Mouse (Mus musculus): Measurements from ENCODE around the gene 4933402N03Rik.

The 4933402N03Rik gene

DNA sequence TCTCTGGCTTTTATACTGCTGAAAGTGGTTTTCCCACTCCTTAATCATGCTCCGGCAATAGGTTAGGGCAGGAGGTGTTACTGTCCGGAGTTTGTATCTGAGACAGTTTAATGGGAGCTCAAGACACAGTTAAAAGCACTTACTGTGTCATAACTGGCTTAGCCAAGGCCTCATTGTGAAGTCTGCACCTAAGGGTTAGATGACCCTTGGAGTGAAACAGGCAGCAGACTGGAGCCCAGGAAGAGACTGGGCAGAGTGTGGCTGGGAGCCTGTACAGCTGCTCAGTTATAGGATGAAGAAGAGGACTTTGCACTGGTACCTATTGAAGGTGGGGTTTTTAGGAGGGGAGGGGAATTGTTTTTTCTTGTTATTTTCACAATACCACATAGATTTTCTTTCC is at the start of gene 4933402N03Rik:
4933402N03Rik (minus strand) TSS at position 101 of the 400 bp plus-strand sequence.
- DNase-seq, result no peak

DNA sequence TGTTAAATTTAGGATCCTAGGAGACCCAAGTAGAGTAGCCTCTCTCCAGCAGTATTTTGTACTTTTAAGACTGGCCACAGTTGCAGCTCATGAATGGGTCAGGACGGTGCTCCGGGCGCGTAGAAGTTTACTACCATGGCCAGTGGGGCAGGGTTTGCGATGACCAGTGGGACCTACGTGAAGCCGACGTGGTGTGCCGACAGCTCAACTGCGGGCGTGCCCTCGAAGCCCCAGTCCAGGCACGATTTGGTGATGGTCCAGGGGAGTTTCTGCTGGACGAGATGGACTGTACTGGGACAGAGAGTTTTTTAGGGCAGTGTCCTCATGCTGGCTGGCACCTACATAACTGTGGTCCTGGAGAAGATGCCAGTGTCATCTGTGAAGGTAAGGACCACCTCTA is 41.9 kb upstream of the 4933402N03Rik start:
- DNase-seq, result no peak

DNA sequence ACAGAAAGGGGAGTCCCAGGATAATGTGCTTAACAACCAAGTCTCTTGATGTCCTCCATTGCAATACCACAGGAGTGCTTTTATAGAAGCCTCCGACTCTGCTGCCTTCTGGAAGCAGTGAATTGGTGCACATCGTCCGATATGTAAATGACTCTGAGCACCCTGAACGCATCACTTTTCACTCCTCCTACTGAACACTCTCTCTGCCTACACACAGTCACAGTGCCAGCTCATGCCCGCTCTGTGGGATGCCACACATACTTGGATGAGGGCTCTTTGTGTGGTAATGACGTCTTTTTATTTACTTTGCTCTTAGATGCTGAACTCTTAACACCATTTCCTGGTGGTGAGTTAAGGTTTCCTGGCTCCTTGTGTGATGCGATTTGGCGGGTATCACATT is 40.9 kb upstream of the 4933402N03Rik start:
- DNase-seq, result no peak

DNA sequence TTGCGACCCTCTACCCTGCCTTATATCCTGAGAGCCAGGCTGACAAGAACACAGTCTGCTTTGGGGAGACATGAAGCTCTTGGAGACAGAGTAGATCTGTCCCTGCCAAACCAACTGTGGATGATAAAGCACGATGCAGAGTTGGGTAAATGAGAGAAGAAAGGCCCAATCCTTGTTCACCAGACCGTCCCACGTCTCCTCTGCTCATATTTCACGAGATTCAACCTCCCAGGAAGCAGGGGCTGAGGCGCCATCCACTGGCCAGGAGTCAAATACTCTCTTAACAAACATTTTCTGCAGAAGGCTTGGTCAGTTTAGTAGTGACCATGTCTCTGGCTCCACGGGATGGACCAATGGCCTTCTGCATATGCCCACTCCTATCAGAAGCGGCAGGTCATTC is 38.2 kb upstream of the 4933402N03Rik start:
- DNase-seq, result peak; percentile 3

DNA sequence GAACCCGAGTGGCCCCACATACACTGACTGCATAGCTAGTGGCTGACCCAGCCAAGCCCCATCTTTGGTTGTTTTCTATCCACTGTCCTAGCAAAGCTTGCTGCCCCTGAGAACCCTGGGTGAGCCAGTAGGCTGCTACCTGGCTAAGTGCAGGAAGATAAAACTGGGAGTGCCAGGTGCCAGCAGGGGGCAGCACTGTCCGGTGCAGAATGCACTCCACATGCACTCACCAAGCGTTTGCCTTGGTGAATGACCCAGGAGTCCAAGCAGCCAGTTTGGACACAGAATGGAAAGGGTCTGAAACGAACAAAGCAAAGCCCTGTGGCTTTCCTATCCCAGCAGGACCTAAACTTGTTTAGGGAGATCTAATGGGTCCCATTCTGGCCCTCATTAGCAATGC is 36.6 kb upstream of the 4933402N03Rik start:
- peak; percentile 54 for DNase-seq

DNA sequence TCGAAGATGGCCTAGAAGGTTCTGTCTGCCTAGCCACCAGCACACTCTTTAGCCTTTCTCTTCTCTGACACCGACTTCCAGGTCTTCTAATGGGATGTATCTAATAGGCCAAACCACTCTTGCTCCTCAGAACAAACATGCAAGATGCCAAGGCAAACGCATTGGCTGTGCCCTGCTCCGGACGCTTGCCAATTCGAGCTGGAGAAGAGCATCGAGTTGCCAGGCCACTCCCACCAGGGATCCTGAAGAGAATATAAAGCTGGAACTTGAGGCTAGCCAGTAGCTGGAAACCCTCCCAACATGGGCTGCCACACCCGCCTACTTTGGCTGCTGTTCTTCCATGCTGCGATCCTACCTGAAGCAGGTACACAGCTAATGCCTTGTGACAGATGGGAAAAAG is 28.0 kb upstream of the 4933402N03Rik start, which contains the start of gene 5430419D17Rik:
5430419D17Rik (plus strand) TSS at position 282 of the 400 bp plus-strand sequence.
- no peak for DNase-seq

DNA sequence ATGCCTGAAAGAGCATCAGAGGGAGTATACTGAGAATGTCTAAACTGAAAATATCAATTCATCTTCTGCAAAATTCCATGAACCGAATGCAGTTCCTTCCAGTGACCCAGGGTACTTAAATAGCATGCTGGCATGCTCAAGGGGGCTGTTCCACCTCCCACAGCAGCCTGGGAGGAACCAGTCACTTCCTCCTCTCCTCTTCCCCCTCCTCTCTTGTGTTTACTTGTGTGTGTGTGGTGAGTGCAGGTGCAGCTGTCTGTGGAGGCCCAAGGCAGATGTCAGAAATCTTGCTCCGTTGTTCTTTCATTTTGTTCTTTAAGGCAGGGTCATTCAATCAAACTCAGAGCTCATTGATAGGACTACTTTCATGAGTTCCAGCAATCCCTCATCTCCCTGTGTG is 23.0 kb upstream of the 4933402N03Rik start:
- DNase-seq, result no peak

DNA sequence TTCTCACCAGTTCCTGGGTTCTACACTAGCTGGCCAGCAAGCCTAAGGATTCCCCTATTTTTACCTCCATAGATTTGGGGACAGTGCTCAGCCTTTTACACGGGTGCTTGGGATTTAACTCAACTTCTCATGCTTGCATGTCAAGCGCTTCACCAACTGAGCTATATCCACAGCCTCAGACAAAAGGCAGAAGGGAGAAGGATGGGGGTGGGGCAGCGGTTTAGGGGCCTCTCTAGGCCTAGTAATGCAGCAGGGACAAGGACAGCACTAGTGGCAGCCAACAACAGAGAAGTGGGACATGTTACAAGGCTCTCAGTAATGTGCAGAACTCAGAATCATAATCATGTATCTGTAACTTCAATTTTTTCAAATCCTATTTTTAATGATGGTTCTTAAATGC is 21.7 kb upstream of the 4933402N03Rik start:
- DNase-seq, result no peak

DNA sequence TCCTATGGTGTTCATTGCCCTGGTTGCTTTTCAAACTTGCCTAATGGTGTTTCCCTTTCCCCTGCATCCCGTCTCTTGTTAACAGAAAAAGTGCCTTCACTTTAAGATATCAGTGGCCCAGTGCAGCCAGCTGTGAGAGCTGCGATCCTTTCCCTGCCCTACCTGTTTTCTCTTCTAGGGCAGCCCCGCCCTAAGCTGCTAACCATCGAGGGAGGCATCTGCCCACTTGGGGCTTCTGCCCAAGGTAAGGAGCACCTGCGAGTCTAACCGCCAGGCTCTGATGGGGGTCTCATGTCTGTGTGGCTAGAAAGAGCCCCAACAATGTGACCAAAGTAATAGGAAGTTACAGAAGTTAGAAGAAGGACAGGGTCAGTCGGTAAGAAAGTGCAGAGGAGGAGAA is 16.1 kb upstream of the 4933402N03Rik start:
- DNase-seq, result no peak

DNA sequence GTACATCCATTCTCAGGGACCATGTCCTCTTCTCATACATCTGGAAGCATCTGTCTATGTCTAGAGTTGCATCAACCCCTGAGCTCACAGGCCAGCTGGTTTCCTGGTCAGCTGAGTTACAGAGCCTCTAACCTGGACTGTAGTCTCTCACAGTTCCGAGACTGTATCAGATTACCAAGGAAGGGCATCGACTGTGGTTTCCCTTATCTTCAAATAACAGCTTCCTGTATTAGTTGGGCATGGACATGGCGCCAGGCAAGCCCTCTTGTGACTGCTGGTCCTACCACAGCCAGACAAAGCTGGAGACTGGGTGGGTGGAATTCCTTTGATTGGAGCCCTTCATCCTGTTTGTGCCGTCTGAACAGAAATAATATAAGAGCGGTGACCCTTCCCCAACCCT is 6.9 kb upstream of the 4933402N03Rik start:
- no peak for DNase-seq

DNA sequence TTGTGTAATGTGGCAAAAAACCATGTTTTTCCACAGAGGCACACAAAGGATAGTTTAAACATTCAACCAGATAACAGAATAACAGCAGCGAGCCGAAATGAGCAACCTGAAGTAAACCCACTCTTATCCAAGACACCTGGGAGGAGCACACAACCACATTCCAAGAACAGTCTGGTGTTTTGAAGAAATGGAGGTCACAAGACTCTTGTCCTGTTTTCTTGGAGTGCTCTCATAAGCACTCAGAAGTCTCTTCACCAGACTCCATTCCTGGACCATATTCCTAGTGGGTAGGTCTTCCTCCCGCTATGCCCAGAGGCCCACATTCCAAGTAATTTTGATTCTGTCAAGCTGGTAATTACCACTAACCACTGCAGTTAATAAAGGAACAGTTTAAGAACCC is 4.1 kb upstream of the 4933402N03Rik start:
- DNase-seq, result no peak

DNA sequence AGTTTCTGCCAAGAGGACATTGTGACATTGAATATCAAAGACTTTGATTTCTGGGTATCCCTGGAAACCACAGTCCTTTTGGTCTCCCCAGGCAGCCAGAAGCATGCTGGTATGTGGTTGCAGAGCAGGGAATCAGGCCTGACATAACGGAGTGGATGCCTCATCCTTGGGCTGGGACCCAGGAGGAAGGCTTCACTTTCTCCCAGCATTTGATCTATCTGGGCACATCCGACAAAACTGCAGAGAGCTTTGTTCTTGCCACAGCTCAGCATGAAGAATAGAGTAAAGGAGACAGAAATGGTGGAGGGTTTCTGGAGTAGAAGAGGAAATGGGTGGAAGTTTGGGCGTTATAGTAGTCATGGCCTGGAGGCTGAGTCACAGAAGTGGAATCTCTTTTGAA is 12.9 kb downstream of the 4933402N03Rik start:
- DNase-seq, result no peak

DNA sequence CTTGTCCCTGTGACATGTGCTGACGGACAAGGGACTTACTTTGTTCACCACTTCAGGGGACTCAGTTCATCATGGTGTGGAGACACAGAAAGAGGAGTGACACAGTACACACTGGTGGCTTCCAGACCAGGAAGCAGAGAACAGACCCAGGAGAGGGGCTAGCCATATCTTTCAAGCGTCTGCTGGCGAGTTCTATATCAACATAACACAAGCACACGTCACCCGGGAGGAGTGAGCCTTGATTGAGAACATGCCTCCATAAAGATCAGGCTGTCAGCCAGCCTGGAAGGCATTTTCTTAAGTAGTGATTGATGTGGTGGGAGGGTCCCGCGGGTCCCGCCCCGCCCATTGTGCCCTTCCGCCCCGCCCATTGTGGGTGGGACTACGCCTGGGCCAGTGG is 16.1 kb downstream of the 4933402N03Rik start:
- peak; percentile 44 for DNase-seq

DNA sequence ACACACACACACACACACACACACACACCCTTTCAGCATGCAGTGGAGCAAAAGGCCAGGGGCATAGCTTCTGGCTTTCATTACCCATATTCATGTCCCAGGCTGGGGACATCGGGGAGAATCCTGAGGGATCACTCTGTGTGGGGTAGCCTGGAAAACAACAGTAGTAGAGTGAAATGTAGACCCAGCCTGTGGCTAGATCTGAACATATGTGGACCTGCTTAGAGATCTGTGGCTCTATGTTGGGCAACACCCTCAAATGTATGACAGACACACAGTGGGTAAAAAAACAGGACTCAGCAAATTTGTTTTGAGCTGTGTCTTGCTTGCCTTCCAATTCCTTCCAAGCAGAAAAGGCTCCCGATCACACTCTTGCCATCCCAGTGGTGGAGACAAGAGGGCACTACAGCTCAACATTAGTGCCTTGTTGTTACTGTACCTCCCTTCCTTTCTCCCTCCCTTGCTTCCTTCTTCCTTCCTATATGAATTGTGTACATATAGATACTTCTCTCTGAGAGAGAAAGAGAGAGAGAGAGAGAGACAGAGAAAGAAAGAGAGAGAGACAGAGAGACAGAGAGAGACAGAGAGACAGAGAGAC is 23.8 kb downstream of the 4933402N03Rik start:
- no peak for DNase-seq

DNA sequence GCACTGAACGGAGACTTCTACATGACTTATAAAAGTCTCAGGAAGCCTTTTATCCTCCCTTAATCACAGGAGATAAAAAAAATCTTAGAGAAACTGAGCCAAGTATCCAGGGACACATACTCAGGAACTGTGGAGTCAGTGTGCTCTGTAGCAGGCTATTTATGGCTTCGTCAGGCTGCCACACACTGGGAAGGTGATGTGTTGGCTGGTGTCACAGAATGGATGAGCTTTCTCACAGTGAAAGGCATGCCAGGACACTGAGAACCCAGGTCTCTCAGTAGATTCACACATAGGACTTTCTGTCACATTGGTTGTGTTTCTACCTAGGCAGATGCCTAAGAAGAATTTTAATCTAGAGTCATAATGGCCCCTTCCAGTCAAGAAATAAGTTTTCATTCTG is 31.7 kb downstream of the 4933402N03Rik start:
- DNase-seq, result no peak

DNA sequence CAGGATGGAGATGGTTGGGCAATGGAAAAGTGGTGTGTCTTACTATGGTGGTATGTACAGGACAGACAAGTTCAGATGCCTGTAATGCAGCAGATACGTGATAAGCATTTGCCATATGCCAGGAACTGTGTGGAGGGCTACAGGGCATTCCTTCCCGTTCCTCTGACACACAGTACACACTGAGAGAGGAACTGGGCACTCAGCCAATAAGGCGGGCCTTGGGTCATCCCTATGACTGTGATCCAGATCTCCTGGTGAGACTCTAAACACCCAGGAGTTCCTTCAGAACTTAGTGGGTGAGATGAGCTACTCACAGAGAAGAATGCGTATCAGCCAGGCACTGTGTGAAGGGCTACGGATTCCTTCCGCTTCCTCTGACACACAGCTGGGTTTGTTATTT is 32.4 kb downstream of the 4933402N03Rik start:
- no peak for DNase-seq

DNA sequence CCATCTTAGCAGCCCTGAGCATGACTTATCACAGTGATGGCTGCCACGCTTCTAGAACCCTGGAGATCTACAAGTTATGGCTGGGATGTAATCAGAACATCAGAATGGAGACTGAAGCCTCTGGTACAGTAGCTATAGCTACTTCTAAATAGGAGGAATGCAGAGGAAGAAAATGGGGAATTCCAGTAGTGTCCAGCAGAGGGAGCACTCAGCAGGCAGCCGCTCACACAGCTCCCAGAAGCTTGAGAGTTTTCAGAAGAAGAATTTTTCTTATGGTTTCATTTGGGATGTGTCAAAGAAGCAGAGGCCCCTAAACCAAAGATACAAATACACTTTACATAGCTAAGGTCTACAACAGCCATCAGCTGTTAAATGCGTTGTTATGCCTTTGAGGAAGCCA is 33.6 kb downstream of the 4933402N03Rik start:
- DNase-seq, result peak; percentile 69
